Mouse (Mus musculus): ENCODE data around the gene Fig4. TPM values are rescaled to one million over a fixed set of nuclear protein-coding genes. Genes with fewer than 3 reads are reported as not detected.

The Fig4 gene
- total RNA-seq, 2 experiments from 2014 or later = 18.0 to 19.5 TPM

GRCm38 (mm10) chr10:41261889-41262288, 41.2 kb downstream of the Fig4 start:
- no peak for DNase-seq (ENCODE audit: low spot score in 2 of 2)

GRCm38 (mm10) chr10:41261218-41261617, 41.8 kb downstream of the Fig4 start:
- no peak for DNase-seq (ENCODE audit: low spot score in 2 of 2)

DNA sequence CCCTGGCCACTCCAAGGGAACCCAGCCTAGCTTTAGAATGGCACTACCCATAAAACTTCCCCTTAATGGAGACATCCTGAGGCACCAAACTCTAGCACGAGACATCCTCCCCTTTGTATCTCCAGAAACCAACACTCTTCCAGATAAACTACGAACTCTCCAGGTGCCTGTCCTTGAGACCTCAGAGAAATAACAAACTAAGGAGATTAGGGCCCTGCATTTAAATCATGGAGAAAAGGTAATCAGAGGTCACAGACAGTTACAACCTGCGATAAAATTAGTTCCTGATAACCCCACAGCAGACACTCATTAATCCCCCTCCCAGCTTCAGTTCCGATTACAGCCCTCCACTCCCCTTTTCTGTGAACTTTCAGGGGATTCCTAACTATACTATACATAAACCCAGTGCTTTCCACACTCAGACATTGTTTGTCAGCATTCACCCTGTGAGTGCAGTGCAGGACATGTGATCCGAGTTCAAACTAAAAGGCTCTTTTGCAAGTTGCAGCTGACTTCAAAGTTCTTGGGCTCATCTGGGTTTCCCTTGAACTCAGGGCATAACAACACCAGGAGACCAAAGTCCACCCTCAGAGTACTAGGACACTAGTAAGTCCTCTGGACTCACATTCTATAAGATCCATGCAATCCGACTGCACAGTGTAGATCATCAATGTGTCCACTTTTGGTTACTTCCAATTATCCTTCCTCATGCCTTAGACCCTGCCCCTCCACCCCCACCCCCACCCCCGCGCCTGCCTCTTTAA, 42.6 kb downstream of the Fig4 start:
- DNase-seq (ENCODE audit: low spot score in 2 of 2) = no peak

DNA sequence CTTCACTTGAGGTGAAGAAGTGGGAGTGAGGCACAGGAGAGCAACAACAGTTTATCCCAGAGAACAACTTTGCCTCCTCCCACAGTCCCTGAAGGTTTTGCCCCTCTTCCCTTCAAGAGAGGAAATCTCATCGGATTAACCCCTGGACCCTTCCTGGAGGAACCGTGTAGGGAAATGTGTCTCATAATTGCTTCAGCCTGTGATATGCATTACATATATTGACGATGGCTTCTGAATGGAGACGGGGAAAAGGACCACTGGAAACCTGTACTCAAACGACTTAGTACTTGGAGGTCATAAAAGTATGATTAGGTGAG, 52.4 kb downstream of the Fig4 start:
- DNase-seq (ENCODE audit: low spot score in 2 of 2) = no peak

- no peak for DNase-seq (ENCODE audit: low spot score in 2 of 2)
Measured at GRCm38 (mm10) chr10:41250045-41250748, 52.9 kb downstream of the Fig4 start.

DNA sequence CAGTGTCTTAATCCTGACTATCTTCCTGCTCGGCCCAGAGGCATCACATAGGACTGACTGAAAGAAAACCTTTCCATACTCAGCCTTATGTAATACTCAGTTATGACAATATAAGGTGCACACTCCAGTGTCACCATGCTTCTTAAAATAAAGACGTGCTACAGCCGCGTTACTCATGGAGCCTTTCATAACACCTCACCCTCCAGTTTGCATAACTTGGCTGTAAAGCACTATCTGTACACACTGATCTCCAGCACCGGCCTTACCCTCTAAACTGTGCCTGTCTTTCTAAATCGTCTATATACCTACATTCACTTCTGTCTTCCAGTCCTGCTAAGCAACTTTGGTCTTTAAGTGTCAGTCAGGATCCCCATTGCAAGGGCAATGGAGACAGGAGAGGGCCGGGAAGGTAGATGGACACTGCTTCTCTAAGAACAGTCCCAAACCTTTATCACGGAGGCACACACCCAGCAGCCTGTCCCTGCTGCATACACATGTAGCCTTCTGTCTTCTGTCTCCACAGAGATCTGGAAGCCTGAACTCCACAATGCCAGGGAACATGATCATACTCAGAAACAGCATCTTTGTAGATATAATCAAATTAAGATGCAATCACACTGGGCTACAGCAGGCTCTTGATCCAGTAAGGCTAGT, 53.9 kb downstream of the Fig4 start:
- no peak for DNase-seq (ENCODE audit: low spot score in 2 of 2)

DNA sequence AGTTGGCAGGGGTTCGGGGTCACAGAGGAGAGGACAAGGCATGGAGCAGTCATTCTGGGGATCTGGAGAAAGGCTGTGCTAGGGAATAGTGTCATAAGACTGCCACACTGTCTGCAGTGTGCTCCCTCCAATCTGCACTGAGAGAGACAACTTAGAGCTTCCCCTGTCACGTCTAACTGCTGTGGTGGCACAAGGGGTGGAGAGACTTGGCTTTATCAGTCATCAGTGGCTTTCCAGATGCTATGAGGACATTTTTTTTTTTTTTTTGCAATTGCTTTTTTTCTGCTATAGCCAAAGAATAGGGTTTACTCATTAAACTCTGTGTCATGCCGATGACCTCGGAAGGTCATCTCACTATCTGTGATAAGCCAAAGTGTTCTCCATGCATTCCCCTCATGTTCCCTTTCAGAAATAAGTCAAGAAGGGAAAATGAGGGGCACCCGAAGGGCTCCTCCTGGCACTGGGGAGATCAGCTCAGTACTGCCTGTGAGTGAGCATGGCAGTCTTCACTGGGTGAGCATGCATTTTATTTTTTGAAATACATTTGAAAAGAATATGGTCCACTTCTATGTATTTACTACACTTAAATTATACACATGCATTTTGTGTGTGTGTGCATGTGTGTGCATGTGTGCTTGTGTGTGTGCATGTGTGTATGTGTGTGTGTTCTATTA, 55.1 kb downstream of the Fig4 start:
- DNase-seq (ENCODE audit: low spot score in 2 of 2) = no peak

DNA sequence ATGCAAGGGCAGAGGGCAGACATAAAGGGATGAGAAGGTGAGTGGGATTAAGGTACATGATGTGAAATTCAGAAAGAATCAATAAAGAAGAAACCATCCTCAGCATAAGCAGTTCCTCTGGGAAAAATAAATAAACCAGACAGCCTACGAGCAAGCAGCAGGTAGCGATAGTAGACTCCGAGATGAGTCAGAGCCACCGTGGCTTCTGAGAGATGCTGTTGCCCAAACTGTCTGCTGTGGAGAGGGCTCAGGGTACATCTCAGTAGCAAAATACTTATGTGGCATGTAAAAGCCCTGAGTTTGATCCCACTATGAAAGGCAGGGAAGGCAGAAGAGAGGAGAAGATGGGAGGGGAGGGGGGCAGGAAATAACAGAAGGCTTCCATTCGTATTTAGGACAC, 56.9 kb downstream of the Fig4 start:
- DNase-seq (ENCODE audit: low spot score in 2 of 2) = no peak

DNA sequence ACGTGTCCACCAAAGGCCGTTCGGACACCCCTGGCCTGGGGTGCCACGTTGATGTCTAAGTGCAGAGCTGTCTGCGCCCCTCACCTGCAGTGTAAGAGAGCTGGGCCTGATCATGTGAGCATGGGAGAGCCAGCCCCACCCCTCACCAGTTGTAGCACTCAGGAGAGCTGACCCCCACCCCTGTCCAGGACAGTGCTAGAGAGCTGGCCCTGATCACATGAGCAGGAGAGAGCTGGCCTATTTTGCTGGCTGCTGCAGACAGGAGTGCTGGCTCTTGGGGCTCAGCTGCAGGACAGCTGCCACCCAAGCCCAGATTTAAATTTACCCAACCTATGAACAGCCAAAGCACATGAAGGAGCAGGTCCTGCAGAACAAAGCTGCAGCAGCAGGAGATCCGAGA, 57.6 kb downstream of the Fig4 start:
- DNase-seq (ENCODE audit: low spot score in 2 of 2) = no peak

DNA sequence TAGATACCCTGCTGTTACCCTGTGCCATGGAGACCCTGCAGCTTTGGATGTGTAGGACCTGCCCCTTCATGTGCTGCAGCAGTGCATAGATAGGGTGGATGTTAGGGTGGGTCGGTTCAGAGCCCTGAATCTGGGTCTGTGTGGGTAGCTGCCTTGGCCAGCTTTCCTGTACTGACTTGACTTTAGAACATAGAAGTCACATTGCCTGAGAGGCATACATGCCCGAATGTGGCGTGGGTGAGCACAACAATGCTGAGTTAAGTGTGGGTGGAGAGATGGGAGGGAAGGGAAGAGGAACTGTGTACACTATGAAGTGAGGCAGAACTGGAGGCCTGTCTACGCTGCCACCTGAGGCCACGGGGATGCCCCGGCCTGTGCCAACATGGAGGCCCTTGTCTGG, 58.0 kb downstream of the Fig4 start:
- no peak for DNase-seq (ENCODE audit: low spot score in 2 of 2)

DNA sequence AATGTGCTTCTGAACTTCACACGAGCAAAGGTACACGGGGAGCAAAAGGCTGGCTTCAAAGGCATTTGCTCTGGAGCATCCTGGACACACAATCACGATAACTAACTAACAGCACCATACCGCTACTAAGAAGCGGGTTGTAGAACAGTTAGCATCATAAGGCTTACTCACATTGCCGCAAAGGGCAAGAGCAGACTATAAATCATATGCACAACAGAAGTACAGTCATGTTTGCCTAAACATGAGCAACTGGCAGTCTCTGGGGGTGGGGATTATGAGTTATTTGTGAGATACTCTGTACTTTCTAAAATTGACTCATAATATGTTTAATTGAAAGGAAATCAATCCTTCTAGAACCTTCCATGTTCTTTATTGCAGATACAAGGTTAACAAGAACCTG, 59.1 kb downstream of the Fig4 start:
- no peak for DNase-seq (ENCODE audit: low spot score in 2 of 2)

DNA sequence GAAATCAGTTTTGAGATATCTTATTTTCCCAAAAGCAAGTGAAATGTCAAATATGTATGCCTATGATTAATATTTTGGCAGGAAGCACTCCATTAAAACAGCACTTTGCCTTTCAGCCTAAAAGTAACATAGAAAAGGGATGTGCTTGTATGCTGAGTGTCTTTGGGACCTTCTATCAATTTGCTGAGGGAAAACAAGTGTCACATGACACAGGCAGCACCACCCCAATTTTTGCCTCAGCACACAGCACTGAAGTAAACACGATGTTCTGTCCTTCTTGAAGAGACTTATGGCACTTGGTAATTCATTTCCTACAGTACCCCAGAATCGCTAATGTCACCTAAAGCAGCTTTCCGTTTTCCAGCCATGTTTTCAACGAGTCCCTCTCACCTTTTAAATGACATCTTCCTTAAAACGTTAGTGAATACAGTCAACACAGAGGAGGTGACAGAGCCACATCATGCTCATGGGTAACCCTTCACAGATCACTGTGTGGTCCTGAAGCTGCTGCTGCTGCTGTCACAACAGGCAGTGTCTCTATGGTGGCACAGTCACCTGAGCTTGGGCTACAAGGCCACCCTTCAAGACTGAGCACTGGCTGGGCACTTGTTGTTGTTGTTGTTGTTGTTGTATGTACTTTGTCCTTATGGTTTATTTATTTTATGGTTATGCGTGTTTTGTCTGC, 61.4 kb downstream of the Fig4 start:
- DNase-seq (ENCODE audit: low spot score in 2 of 2) = no peak

DNA sequence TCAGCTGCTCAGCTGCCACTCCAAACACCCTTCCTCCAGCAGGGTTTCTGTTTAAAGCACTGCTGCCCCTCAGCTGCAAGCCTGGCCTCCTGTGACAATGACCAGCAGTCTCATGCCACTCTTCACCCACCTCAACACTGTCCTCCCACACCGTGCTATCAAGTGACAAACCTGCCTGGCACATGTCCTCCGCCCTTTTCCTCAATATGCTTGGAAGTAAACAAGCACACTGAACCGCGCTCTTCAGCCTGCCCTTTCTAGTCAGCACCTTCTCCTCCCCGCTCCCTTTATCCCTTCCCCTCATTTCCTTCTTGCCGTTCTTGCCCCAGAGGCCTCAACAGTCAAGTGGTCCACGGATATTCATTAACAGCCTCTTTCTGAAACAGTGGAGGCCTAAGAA, 62.0 kb downstream of the Fig4 start:
- DNase-seq (ENCODE audit: low spot score in 2 of 2) = no peak

- DNase-seq (ENCODE audit: low spot score in 2 of 2) = no peak
Measured at GRCm38 (mm10) chr10:41236020-41236419, 67.0 kb downstream of the Fig4 start.

DNA sequence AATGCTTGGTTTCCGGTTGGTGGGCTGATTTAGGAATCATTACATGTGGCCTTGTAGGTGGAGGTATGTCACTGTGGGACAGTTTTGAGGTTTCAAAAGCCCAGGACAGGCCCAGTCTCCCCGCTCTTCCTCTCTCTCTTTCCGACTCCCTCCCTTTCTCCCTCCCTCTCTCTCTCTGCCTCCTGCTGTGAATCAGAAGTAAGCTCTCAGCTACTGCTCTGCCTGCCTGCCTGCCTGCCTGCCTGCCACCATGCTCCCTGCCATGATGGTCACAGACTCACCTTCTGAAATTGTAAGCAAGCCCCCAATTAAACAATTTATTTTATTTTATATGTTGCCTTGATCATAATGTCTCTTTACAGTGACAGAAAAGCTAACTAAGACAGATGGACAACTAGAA, 67.5 kb downstream of the Fig4 start:
- no peak for DNase-seq (ENCODE audit: low spot score in 2 of 2)

DNA sequence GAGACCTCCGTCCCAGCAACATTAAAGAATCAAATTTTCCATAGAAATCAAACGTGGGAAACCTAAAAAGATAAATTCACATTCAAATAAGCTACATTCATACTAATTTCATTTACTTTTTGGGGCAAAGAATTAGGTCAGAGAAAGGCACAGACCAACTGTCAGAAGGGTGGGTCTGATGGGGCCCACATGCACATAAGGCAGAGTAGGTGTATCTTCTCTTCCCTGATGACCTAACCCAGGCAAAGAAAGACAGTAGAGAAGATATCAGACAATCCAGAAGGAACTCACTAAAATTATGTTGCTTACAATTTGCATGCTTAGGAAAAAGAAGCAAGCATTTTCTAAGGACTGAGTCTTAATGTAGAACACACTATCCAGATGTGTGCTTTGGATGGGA, 67.9 kb downstream of the Fig4 start:
- DNase-seq (ENCODE audit: low spot score in 2 of 2) = no peak

DNA sequence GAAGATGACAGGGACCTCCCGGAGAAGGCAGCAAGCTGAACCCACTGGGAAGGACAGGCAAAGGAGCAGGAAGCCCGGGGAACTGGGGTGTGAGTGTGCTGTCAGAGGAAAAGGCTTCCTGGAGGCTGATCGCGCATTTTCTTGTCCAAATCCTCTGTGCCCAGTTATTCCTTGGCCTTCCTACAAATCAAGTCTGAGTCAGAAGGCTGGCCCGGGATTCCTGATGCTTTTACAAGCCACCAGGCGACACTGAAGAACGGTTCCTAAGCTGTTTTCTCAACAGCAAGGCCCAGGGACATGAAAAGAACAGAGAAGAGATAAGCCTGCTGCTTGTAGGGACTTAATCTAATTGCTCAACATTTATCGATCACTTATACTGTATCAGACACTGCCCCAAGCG, 68.5 kb downstream of the Fig4 start:
- DNase-seq (ENCODE audit: low spot score in 2 of 2) = no peak

GRCm38 (mm10) chr10:41233140-41233539, 69.9 kb downstream of the Fig4 start:
- no peak for DNase-seq (ENCODE audit: low spot score in 2 of 2)

DNA sequence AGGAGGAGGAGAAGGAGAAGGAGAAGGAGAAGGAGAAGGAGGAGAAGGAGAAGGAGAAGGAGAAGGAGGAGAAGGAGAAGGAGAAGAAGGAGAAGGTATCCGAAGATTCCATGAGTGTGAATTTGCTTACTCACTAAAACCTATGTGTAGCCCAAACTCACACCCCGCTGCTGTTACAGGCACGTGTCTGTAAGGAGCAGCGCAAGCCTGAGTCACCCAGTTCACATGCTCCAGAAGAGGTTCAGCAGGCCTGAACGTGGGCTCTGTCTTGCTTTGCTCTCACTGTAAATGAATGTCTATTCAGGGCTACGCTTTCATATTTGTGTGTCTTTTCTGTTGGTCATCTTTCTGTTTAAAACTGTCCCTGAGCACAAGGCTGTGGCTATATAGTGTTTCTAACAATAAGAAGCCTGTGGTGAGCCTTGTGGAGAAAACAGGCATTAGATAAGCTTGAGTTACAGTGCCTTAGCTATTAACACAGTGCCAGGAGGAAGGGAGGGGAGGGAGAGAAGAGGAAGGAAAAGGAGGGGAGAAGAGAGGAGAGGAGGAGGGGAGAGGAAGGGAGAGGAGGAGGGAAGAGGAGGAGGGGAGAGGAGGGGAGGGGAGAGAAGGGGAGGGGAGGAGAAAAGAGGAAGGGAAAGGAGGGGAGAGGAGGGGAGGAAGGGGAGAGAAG, 71.8 kb downstream of the Fig4 start:
- DNase-seq (ENCODE audit: low spot score in 2 of 2) = no peak

- no peak for DNase-seq (ENCODE audit: low spot score in 2 of 2)
Measured at GRCm38 (mm10) chr10:41227626-41228025, 75.4 kb downstream of the Fig4 start.

DNA sequence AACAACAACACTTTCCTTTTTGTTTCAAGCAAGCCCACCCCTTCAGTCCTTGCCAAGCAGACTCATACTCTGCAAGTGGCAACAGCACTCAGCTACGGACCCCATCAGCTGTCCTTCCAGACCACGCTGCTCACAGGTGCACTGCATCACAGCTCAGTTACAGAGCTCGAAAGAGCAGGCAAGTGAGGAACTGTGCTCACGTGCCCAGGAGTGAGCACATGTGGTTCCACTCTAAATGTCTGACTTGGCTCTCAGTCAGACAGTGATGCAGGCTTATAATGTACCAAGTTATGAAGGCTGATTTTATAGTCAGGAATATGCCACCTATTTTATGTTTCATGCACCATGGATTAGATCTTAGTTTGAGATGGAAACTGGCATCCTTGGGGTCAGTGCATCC, 79.6 kb downstream of the Fig4 start:
- DNase-seq (ENCODE audit: low spot score in 2 of 2) = no peak

Measured in adrenal gland, postnatal 4 days (tissue).